Comparison of ENCODE assay signal across 26 mouse cellular contexts in genomic region chr11:99436625-99437024, GRCm38 (mm10). TPM values are rescaled to one million over a fixed set of nuclear protein-coding genes. Genes with fewer than 3 reads are reported as not detected.
A peak's percentile ranks its signal among the peaks of the same experiment; 100 is the strongest.
DNase-seq lines count a peak whose midpoint lies in the region; ATAC-seq and TF ChIP-seq lines count a peak whose summit lies in the region.
"Had no signal": no experiment of that assay in that cellular context is flagged by ENCODE, and none has a peak within 500 bp of the region (broad histone marks: within the 10 kb centered on the region; RNA-seq: fewer than 3 reads in every experiment).

No protein-coding gene starts in this region.

- no peaks in the 10 kb centered on the region for H3K36me3 ChIP-seq in liver, embryonic 11.5 days (ENCODE audit: control insufficient read depth, insufficient read depth, low read length)
- H3K36me3 ChIP-seq in liver, embryonic 12.5 days, result no peaks in the 10 kb centered on the region
- H3K36me3 ChIP-seq in liver, embryonic 16.5 days (ENCODE audit: control insufficient read depth, insufficient read depth), result no peaks in the 10 kb centered on the region
- no peaks in the 10 kb centered on the region for H3K36me3 ChIP-seq in hindbrain, postnatal 0 days (ENCODE audit: insufficient read depth, low read length)
- H3K36me3 ChIP-seq: embryonic facial prominence, embryonic 12.5 days; heart, embryonic 13.5 days; hindbrain, embryonic 13.5 days had no signal

- no peak overlapping the region for H3K27ac ChIP-seq in liver, embryonic 11.5 days (ENCODE audit: low read depth, low read length)
- no peak overlapping the region for H3K27ac ChIP-seq in liver, embryonic 12.5 days
- no peak overlapping the region for H3K27ac ChIP-seq in liver, embryonic 16.5 days (ENCODE audit: low read length)
- no peak overlapping the region for H3K27ac ChIP-seq in hindbrain, postnatal 0 days
- H3K27ac ChIP-seq: embryonic facial prominence, embryonic 12.5 days; forebrain, embryonic 13.5 days; heart, embryonic 13.5 days; hindbrain, embryonic 13.5 days had no signal

- H3K4me1 ChIP-seq in liver, embryonic 11.5 days (replicated peaks; ENCODE audit: control insufficient read depth, insufficient read depth, low read length), result no peaks in the 10 kb centered on the region
- 0 out of 2 replicates have a peak, but pooled peaks cover 3% of the 10 kb centered on the region for H3K4me1 ChIP-seq in liver, embryonic 12.5 days
- no peaks in the 10 kb centered on the region for H3K4me1 ChIP-seq in liver, embryonic 16.5 days (ENCODE audit: control insufficient read depth, low read depth, low read length)
- no peaks in the 10 kb centered on the region for H3K4me1 ChIP-seq in hindbrain, postnatal 0 days (ENCODE audit: insufficient read depth, low read length)
- H3K4me1 ChIP-seq: forebrain, embryonic 13.5 days; hindbrain, embryonic 13.5 days had no signal

- H3K27me3 ChIP-seq in liver, embryonic 11.5 days (replicated peaks; ENCODE audit: control insufficient read depth, insufficient read depth, low read length), result no peaks in the 10 kb centered on the region
- no peaks in the 10 kb centered on the region for H3K27me3 ChIP-seq in liver, embryonic 12.5 days (replicated peaks)
- H3K27me3 ChIP-seq in liver, embryonic 16.5 days (ENCODE audit: control insufficient read depth, insufficient read depth, low read depth, low read length), result no peaks in the 10 kb centered on the region
- H3K27me3 ChIP-seq in hindbrain, postnatal 0 days (ENCODE audit: insufficient read depth, low read length), result no peaks in the 10 kb centered on the region
- H3K27me3 ChIP-seq: embryonic facial prominence, embryonic 12.5 days; forebrain, embryonic 13.5 days; heart, embryonic 13.5 days; hindbrain, embryonic 13.5 days had no signal

- H3K9me3 ChIP-seq in liver, embryonic 11.5 days (ENCODE audit: control insufficient read depth, low read length), result no peaks in the 10 kb centered on the region
- H3K9me3 ChIP-seq in liver, embryonic 12.5 days (replicated peaks), result no peaks in the 10 kb centered on the region
- H3K9me3 ChIP-seq in liver, embryonic 16.5 days (replicated peaks; ENCODE audit: control insufficient read depth, low read length), result no peaks in the 10 kb centered on the region
- H3K9me3 ChIP-seq in hindbrain, postnatal 0 days (ENCODE audit: low read length), result no peaks in the 10 kb centered on the region
- H3K9me3 ChIP-seq: embryonic facial prominence, embryonic 12.5 days; forebrain, embryonic 13.5 days; heart, embryonic 13.5 days; hindbrain, embryonic 13.5 days had no signal

- TF ChIP-seq CTCF in hindbrain, postnatal 0 days (IDR thresholded peaks at IDR 0.05; ENCODE audit: low read depth), result no peak

- no peak overlapping the region for H3K9ac ChIP-seq in liver, embryonic 11.5 days (ENCODE audit: low read depth, low read length)
- no peak overlapping the region for H3K9ac ChIP-seq in liver, embryonic 12.5 days
- H3K9ac ChIP-seq in liver, embryonic 16.5 days (ENCODE audit: low read depth, low read length), result no peak overlapping the region
- no peak overlapping the region for H3K9ac ChIP-seq in hindbrain, postnatal 0 days (replicated peaks; ENCODE audit: low read length)
- H3K9ac ChIP-seq: embryonic facial prominence, embryonic 12.5 days; forebrain, embryonic 13.5 days; forebrain, postnatal 0 days; heart, embryonic 13.5 days; hindbrain, embryonic 13.5 days had no signal

- peak overlapping the region; percentile 44 for H3K4me2 ChIP-seq in liver, embryonic 11.5 days
- peak overlapping the region; percentile 29 for H3K4me2 ChIP-seq in liver, embryonic 12.5 days
- H3K4me2 ChIP-seq in liver, embryonic 16.5 days (ENCODE audit: low read depth, low read length), result peak overlapping the region; percentile 39
- H3K4me2 ChIP-seq in hindbrain, postnatal 0 days (ENCODE audit: low read depth, low read length), result no peak overlapping the region
- H3K4me2 ChIP-seq: embryonic facial prominence, embryonic 12.5 days; forebrain, embryonic 13.5 days; heart, embryonic 13.5 days; hindbrain, embryonic 13.5 days had no signal

- DNase-seq in liver, embryonic 11.5 days (ENCODE audit: low spot score), result no peak
- no peak for DNase-seq in liver
- no peak for DNase-seq in frontal cortex, postnatal 10 days (ENCODE audit: low spot score in 2 of 2)
- DNase-seq in hindbrain, postnatal 0 days (ENCODE audit: low spot score), result no peak
- no peak for DNase-seq in left cerebral cortex, adult 9 months (ENCODE audit: low spot score in 2 of 2)
- DNase-seq: adrenal gland, postnatal 10 days; cerebellum, adult 11 months; cerebellum, adult 8-10 months; cerebellum, postnatal 14 days; embryo, embryonic 11 days; forebrain, postnatal 0 days; gastrocnemius, postnatal 36 days had no signal

- H3K4me3 ChIP-seq in liver, embryonic 11.5 days (ENCODE audit: low read depth, low read length), result peak overlapping the region; percentile 6; the same call in 1 of the 2 replicates
- peak overlapping the region; percentile 13 for H3K4me3 ChIP-seq in liver, embryonic 12.5 days
- peak overlapping the region; percentile 26 for H3K4me3 ChIP-seq in liver, embryonic 16.5 days (ENCODE audit: low read depth, low read length)
- no peak overlapping the region for H3K4me3 ChIP-seq in hindbrain, postnatal 0 days (ENCODE audit: low read length)
- H3K4me3 ChIP-seq: embryonic facial prominence, embryonic 12.5 days; forebrain, embryonic 13.5 days; heart, embryonic 13.5 days; hindbrain, embryonic 13.5 days had no signal

- ATAC-seq in liver, embryonic 11.5 days (replicated peaks; ENCODE audit: low FRiP score), result no peak
- no peak for ATAC-seq in liver, embryonic 12.5 days
- no peak for ATAC-seq in liver, embryonic 16.5 days (ENCODE audit: low read depth)
- no peak for ATAC-seq in hindbrain, postnatal 0 days
- ATAC-seq: forebrain, embryonic 13.5 days; forebrain, postnatal 0 days had no signal

- 55% methylated on average over 4 of the region's 4 CpGs for WGBS in liver, embryonic 11.5 days
- 55% methylated on average over 4 of the region's 4 CpGs for WGBS in liver, embryonic 12.5 days (ENCODE audit: insufficient replicate concordance)
- 43% methylated on average over 4 of the region's 4 CpGs for WGBS in liver, embryonic 16.5 days (ENCODE audit: insufficient replicate concordance)
- 75% methylated on average over 4 of the region's 4 CpGs for WGBS in hindbrain, postnatal 0 days

RNA-seq across cellular contexts. Expression of gene Krt20, which starts 1.3 kb away (rescaled TPM):
- 32.1 and 34.1 TPM in 2 replicates for polyA plus RNA-seq in liver, embryonic 11.5 days (2014; fragmentation: Nextera tagmentation; extraction: Ambion mirVana)
- 23.5 and 24.6 TPM in 2 replicates for polyA plus RNA-seq in liver, embryonic 12.5 days (2016; fragmentation: Nextera tagmentation; extraction: Ambion mirVana)
- polyA plus RNA-seq in liver, embryonic 16.5 days (2015; fragmentation: Nextera tagmentation; extraction: Ambion mirVana), result 33.8 and 34.8 TPM in 2 replicates
- total RNA-seq in hindbrain, postnatal 0 days (2014; rRNA removed), result 0.18 TPM in 1 of 2 replicates, not detected in the other
- 0.11 and 0.24 TPM in 2 replicates for polyA plus RNA-seq in hindbrain, postnatal 0 days (2015; fragmentation: Nextera tagmentation; extraction: Ambion mirVana)
- total RNA-seq: common myeloid progenitor, adult 5-6 weeks; forebrain, postnatal 0 days; hematopoietic stem cell, adult 5-6 weeks; MEL had no signal
- polyA plus RNA-seq: brain, embryonic 14.5 days; C2C12; forebrain, embryonic 13.5 days had no signal

RNA-seq across cellular contexts. Expression of gene Krt12, which starts 14.6 kb away (rescaled TPM):
- not detected in 2 replicates for polyA plus RNA-seq in liver, embryonic 11.5 days (2014; fragmentation: Nextera tagmentation; extraction: Ambion mirVana)
- 0.06 TPM in 1 of 2 replicates, not detected in the other for polyA plus RNA-seq in liver, embryonic 12.5 days (2016; fragmentation: Nextera tagmentation; extraction: Ambion mirVana)
- 0.05 TPM in 1 of 2 replicates, not detected in the other for polyA plus RNA-seq in liver, embryonic 16.5 days (2015; fragmentation: Nextera tagmentation; extraction: Ambion mirVana)
- 0.68 TPM in 2 replicates for total RNA-seq in hindbrain, postnatal 0 days (2014; rRNA removed)
- 0.50 and 0.53 TPM in 2 replicates for polyA plus RNA-seq in hindbrain, postnatal 0 days (2015; fragmentation: Nextera tagmentation; extraction: Ambion mirVana)
- total RNA-seq: adrenal gland, postnatal 10 days; adrenal gland, postnatal 4 days; common myeloid progenitor, adult 5-6 weeks; gastrocnemius, postnatal 36 days; hematopoietic stem cell, adult 5-6 weeks; MEL had no signal
- polyA plus RNA-seq: C2C12; embryonic facial prominence, embryonic 12.5 days; forebrain, embryonic 13.5 days; heart, embryonic 13.5 days; heart, postnatal 0 days; hindbrain, embryonic 13.5 days had no signal

RNA-seq across cellular contexts. Expression of gene Krt10, which starts 47.5 kb away (rescaled TPM):
- 10.0 and 13.1 TPM in 2 replicates for polyA plus RNA-seq in liver, embryonic 11.5 days (2014; fragmentation: Nextera tagmentation; extraction: Ambion mirVana)
- 5.2 and 6.1 TPM in 2 replicates for polyA plus RNA-seq in liver, embryonic 12.5 days (2016; fragmentation: Nextera tagmentation; extraction: Ambion mirVana)
- 2.9 and 3.0 TPM in 2 replicates for polyA plus RNA-seq in liver, embryonic 16.5 days (2015; fragmentation: Nextera tagmentation; extraction: Ambion mirVana)
- 1.7 and 1.9 TPM in 2 replicates for total RNA-seq in hindbrain, postnatal 0 days (2014; rRNA removed)
- polyA plus RNA-seq in hindbrain, postnatal 0 days (2015; fragmentation: Nextera tagmentation; extraction: Ambion mirVana), result 40.4 and 45.1 TPM in 2 replicates
- total RNA-seq: hematopoietic stem cell, adult 5-6 weeks; MEL had no signal

RNA-seq across cellular contexts. Expression of gene Krt23, which starts 56.3 kb away (rescaled TPM):
- polyA plus RNA-seq in liver, embryonic 11.5 days (2014; fragmentation: Nextera tagmentation; extraction: Ambion mirVana), result 0.38 TPM in 2 replicates
- 0.20 and 0.35 TPM in 2 replicates for polyA plus RNA-seq in liver, embryonic 12.5 days (2016; fragmentation: Nextera tagmentation; extraction: Ambion mirVana)
- polyA plus RNA-seq in liver, embryonic 16.5 days (2015; fragmentation: Nextera tagmentation; extraction: Ambion mirVana), result 1.4 and 1.5 TPM in 2 replicates
- total RNA-seq in hindbrain, postnatal 0 days (2014; rRNA removed), result not detected in 2 replicates
- 0.40 and 0.41 TPM in 2 replicates for polyA plus RNA-seq in hindbrain, postnatal 0 days (2015; fragmentation: Nextera tagmentation; extraction: Ambion mirVana)
- total RNA-seq: common myeloid progenitor, adult 5-6 weeks; forebrain, postnatal 0 days; gastrocnemius, adult 8-10 months; gastrocnemius, postnatal 36 days; hematopoietic stem cell, adult 5-6 weeks; MEL had no signal
- polyA plus RNA-seq: brain, embryonic 14.5 days; C2C12; forebrain, embryonic 13.5 days had no signal

Comparison
In these comparisons a context has a peak if more than half of its experiments do, and no peak if none do; other contexts are left out.
1. RNA of gene Krt20, which starts 1.3 kb away (polyA plus RNA-seq): 33.8 to 34.8 TPM in liver, embryonic 16.5 days, 32.1 to 34.1 TPM in liver, embryonic 11.5 days and 23.5 to 24.6 TPM in liver, embryonic 12.5 days; 0.11 to 0.24 TPM in hindbrain, postnatal 0 days; every median in the first group is over 10 times any median in the second.